Mouse (Mus musculus) brain, adult 2 months (tissue): ENCODE data around the gene Adgre1.
A peak's percentile ranks its signal among the peaks of the same experiment; 100 is the strongest.
"Not testable (repeated sequence)": the region's sequence is repeated elsewhere in the genome, so short reads cannot be mapped to it uniquely, and the experiment has no call there.

ENCODE experiments used
- DNase-seq: peaks from one replicate; pipeline ENCODE4 v3.0.0; 2011; ENCODE audit warnings: low read depth, low spot score

The Adgre1 gene

DNA sequence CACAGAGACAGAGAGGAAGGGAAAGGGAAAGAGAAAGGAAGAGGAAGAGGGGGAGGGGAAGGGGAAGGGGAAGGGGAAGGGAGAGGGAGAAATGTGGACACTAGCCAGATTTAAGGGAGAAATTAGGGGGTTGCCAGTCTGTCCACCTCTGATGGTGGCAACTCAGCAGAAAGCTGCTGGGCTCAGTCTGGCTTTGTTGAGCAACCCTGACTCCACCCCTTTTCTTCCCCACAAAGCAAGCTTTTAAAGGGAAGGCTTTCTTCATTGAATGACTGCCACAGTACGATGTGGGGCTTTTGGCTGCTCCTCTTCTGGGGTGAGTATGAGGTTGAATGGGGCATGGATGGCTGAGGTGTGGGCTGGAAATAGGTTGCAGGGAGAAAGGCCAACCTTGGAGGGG lies at the start of gene Adgre1:
Adgre1 (plus strand) TSS at position 251 of the 400 bp plus-strand sequence.
- peak; percentile 35 for DNase-seq

DNA sequence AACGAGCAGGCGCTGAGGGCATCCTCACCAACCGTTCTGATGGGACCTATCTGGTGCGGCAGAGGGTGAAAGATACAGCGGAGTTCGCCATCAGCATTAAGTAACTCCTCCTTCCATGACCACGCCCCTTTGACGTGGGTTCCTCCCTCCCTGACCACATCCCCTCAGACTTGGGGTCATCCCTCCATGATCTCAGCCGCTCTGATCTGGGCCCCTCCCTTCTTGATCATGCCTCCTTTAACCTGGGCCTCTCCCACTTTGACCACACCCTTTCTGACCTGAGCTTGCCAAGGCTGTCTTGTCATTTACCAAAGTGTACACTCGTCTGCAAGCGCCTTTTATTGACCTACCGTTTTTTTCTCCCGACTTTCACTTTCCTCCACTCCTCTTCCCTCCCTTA lies 46.7 kb upstream of the Adgre1 start:
- no peak for DNase-seq

DNA sequence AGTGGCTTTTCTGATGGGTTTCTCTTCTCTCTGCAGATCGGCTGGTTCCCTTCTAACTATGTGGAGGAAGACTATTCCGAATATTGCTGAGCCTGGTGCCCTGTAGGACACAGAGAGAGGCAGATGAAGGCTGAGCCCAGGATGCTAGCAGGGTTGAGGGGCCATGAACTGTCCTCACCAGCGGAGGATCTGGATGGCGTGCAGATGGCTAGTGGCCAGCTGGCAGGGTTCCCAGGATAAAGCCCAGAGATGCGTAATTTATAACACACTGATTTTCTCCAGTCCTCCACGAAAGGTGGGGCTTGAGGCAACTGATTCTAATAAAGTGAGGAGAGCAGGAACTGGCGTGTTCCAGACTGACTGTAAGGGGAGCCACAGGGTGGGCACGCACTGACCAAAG lies 30.9 kb upstream of the Adgre1 start:
- no peak for DNase-seq

- DNase-seq = no peak
Measured at GRCm38 (mm10) chr17:57328944-57329343, 29.5 kb upstream of the Adgre1 start.

DNA sequence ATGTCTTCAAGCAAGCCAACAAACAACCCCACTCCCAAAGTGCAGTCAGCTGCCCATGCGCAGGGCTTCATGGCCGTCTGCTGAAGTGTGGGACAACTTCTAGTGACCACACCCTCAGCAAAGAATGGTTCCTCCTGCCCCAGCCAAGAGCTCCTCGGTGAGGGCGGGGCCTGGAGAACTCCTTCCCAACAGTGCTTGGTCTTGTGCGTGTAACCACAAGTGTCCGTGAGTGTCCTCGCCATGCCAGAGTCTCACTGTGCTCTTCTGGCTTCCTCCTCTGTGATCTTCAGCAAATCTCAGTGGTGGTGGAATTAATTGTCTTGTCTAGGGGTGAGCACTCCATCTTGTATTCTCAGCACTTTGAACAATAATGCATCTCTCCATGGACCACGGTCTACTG lies 27.5 kb upstream of the Adgre1 start:
- no peak for DNase-seq

GRCm38 (mm10) chr17:57332241-57332640 lies 26.2 kb upstream of the Adgre1 start:
- DNase-seq = no peak

DNA sequence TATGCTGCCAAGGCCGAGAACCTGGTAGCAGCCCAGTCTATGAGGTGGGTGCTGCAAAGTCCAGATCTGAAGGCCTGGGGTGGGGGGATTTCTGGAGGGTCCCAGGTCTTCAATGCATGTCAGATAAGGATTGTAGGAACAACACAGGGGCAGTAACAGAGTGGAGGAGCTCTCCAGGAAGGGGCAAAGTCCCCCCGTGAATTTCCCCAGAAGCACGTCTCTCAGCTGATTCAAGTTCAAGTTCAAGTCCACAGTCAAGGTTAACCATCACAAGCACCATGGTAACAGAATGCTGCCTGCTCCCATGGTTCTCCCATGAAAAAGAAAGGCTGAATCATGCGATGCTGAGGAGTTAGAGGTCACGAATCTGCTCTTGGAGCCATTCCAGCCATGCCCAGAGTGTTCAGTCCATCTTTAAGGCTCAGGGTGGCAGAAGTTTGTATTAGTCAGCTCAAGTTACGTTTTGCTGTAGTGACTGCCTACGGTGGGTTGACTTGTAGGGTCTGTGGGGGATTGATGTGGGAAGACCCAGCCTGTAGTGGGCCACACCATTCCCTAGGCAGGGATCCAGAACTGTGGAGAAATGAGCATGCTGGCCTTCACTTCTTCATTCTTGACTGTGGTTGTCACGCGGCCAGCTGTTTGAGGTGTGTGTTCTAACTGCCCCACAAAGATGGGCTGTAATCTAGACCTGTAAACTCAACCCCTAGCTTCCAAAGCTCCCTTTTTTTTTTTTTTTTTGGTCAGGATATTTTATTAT lies 24.3 kb upstream of the Adgre1 start:
- no peak for DNase-seq

DNA sequence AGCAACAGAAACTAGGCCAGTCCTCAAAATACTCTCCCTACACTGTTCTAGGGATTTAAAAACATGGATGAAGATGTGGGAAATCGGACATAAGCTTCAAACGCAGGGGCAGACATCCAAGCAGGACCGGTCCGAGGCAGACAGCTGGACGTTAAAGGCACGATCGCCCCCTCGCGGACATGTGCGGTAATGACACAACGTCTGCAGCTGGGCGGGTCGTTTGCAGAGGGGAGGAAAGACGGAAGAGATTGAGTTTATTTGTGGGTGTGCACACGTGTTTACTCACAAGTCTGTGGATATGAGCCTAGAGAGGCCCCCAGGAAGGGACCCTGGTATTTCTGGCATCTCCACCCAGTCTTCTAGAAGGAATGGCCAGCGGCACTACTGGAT lies 23.7 kb upstream of the Adgre1 start:
- DNase-seq = peak; percentile 79

- not testable (repeated sequence) for DNase-seq
Measured at GRCm38 (mm10) chr17:57335194-57335593, 23.3 kb upstream of the Adgre1 start.

DNA sequence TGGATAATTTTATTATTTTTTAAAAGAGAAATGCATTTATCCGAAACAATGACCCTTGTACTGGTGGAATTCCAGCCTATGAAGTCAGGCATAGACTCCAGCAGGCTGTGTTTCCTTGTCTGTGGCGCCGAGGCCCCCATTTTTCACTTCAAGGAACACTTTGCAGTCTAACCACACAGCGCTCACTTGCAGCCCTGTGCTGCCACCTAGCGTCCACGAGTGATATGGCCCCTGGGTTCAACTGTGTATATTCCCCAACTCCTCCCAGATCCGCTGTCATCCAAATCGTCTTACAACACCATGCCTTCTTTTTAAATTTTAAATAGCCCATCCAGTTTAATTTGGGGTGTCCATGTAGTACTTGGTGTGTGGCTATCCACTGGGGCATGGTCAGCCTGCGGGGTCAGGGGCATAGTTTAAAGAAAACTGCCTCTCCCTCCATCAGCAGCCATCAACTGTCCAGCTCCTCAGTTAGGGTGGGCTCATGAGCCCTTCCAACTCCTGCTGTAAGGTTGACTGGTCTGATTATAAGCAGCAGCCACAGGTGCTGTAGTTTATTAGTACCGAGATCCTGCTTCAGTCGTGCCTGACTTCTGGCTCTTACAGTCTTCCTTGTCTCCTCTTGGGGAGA lies 22.7 kb upstream of the Adgre1 start:
- peak; percentile 89 for DNase-seq

DNA sequence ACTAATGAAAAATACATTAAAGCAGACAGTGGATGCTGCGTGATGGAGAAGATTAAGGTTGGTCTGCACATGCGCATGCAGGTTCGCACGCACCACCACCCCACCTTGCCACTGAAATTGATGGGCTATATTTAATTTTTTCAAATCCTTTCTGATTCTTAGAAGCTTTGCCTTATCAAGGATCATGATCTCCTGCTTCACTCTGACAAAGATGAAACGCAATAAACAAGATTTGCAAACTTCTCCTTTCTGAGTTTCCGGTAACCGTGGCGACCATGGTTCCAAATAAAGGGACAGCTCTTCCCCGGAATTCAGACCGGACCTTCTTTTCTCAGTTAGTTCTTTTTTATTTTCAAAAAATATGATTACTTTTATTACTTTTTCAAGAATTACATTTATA lies 20.5 kb upstream of the Adgre1 start:
- DNase-seq = no peak

GRCm38 (mm10) chr17:57339298-57339697 lies 19.2 kb upstream of the Adgre1 start:
- DNase-seq = no peak

GRCm38 (mm10) chr17:57341568-57341967 lies 16.9 kb upstream of the Adgre1 start:
- no peak for DNase-seq

- no peak for DNase-seq
Measured at GRCm38 (mm10) chr17:57344029-57344707, 14.3 kb upstream of the Adgre1 start.

DNA sequence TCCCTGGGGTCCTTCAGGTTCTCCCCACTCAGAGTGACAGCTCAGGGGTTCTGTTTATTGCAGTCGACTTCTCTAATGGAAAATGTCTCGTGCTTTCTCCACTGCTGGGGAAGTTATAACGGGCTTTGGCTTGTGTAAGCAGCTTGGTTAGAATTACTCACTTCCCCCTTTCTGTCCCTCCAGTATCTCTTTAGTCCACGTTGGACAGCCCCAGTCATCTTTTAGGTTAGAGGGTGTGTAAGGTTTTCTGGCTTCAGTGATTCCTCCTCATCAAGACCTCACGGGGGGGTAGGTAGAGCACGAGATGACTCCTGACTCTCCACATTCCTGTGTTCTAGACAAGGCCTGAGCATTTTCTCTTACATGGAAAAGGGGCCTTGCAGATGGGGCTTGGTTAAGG lies 11.5 kb upstream of the Adgre1 start:
- peak; percentile 33 for DNase-seq

GRCm38 (mm10) chr17:57347781-57348180 lies 10.7 kb upstream of the Adgre1 start:
- no peak for DNase-seq

DNA sequence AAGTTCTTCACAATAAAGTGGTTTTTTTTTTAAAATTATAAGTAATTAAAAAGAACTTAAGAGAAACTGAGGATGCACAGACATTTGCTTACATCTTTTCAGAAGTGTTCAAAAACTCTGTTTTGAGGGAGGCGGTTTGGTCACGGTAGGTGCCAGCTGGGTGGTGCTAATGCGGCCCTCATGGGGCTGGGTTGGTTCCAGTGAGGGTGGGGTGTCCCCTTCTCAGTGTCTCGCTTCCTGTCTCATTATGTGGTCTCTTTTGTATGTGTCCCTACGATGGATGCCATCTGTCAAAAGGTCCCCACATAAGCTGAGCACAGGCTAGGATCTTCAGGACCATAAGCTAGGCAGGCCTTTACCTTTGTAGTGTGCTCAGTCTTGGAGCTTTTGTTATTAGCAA lies 9.4 kb upstream of the Adgre1 start:
- no peak for DNase-seq

DNA sequence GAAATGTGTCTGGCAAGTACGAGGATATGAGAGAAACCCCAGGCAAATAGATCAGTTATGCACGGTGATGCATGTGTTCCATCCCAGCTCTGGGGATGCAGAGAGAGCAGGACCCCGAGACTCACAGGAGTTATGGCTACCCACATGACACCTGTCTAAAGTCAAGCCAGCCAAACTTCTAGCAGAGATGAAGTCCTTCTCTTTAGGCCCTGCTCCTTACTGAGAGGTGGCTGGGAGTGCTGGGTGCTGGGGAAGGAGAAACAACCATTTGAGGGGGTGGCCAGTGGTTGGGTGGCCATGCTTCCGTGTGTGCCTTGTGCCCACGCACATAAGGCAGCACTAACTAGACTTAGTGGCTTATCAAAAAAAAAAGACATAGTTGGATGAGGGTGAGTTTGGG lies 8.3 kb upstream of the Adgre1 start:
- no peak for DNase-seq

GRCm38 (mm10) chr17:57351107-57351506 lies 7.4 kb upstream of the Adgre1 start:
- no peak for DNase-seq

DNA sequence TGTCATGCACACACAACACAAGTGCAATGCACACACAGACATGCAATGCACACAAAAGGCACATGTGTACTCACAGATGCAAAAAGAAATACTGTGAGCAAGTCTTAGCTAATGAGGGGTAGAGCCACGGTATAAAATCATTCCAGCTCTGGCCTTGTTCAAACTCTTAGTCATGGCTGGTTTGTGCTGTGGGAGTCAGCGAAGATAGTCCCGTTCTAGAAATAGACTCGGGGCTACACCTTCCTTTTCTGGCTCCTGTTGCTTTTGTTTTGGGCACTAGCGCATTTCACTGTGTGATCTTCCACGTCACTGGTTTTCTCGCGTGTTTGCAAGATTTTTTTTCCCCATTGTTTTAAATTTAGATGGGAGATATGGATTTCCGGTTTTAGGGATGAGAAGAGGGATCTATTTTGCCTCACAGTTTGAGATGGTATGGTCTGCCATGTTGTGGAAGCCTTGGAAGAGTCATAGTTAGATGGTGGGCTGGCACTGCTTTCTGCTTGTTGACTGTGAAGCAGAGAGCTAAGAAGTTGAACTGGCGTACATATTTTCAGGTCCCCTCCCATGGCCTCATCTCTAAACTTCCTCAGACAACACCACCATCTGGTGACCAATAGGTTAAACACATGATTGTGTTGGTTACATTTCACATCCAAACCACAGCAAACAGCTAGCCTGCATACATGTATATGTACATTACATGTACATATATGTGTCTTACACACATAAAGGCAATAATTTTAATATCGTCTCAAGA lies 1.2 kb downstream of the Adgre1 start:
- peak; percentile 30 for DNase-seq
